Mouse (Mus musculus): ENCODE measurements around the gene Znrf3.
"Not testable (repeated sequence)": the region's sequence is repeated elsewhere in the genome, so short reads cannot be mapped to it uniquely, and the experiment has no call there.

Znrf3 gene

DNA sequence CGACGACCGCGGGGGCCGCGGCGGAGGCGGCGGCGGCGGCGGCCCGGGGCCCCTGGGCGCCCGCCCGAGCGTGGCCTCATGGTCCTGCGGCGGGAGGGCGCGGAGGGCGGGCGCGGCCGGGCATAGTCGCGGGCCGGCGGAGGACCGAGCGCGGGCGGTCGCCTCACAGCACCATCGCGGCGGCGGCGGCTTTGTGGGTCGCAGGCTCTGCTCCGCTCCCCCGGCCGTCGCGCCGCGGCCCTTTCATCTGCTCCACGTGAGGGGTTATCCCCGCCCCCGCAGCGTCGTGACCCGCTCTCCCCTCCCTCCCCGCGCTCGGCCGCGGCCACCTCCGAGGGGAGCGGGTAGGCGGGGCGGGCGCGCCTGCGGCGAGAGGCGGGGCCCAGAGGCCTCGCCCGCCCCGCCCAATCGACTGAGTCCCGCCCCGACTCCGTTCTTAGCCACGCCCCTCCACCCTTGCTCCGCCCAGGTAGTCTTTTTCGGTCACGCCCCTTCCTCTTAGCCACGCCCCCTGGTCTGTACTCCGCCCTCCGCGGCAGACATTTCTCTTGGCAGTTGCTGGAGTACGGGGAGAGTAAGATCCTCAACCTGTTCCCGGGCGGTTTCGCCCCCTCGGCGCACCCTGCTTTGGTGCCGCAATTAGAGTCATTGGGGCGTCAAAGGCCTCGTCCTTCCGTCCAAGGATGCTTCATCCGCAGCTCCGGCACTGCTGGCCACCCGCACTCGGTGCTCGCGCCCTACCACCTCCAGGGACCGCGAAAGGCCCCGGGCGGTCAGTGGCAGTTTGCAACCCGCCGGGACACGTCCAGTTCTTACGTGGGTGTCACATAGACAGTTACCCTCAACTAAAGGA is at the start of gene Znrf3:
Gene Znrf3, minus strand, starts transcription at position 249 of the 853 bp plus-strand sequence.
- peak; percentile 96 for DNase-seq (ENCODE audit: low read depth)

DNA sequence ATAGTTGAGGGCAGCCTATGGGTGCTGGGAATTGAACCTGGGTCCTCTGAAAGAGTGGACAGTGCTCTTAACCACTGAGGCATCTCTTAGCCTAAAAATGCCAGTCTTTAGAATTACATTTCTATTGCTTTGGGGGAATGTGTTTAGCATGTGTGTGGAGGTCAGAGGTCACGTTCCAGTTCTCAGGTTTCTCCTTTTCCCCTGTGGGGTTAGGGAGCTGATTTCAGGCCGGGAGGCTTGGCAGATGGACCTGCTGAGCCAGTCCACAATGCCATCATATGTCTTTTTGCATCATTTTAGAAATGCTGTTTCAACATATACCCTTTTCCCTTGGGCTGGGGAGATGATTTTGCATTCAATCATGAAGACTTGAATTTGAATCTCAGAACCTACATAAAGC is 49.2 kb upstream of the Znrf3 start:
- DNase-seq (ENCODE audit: low read depth), result no peak

DNA sequence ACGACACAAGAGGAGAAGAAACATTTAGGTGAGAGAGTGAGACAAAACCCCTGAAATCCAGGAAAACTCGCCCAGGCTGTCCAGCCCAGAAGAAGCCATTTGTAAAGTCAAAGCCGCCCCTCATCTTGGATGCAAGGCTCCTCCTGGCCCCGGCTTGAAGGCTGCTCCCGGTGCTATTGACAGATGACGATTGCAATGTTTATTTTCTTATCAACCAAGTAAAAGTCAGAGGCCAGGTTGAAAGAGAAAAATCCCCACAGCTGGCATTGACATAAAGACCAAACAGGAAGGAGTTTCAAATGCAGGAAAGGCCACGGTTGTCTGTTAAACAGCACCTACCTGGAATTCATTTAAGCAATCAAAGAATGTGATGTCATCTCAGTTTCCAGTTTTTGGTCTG is 47.3 kb upstream of the Znrf3 start:
- no peak for DNase-seq (ENCODE audit: low read depth)

DNA sequence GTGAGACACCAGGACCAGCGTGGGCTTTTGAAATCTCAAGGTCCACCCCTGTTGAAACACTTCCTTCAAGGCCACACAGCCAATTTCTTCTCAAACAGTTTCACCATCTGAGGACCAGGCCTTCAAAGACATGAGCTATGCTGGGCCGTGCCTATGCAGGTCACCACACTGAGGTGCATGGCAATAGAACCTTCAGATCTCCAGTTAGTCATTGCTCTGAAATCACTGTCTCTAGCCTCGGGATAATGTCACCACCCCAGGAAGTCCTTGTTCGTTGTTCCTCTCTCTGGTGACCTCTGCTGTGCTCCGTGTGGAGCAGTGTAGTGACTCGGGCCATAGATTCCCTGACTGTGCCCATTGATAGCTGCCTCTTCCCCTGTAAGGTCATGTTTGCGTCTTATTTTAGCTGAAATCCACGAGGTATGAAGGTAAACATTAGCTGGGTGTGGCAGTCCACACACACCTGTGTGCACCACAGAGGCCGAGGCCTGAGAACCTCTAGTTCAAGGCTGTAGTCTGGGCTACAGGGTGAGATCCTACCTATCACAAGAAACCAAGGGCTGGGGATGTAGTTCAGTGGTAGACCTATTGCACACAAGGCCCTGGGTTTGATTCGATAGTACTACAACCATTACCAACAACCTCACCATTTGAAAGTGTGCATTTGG is 46.5 kb upstream of the Znrf3 start:
- DNase-seq (ENCODE audit: low read depth), result no peak

DNA sequence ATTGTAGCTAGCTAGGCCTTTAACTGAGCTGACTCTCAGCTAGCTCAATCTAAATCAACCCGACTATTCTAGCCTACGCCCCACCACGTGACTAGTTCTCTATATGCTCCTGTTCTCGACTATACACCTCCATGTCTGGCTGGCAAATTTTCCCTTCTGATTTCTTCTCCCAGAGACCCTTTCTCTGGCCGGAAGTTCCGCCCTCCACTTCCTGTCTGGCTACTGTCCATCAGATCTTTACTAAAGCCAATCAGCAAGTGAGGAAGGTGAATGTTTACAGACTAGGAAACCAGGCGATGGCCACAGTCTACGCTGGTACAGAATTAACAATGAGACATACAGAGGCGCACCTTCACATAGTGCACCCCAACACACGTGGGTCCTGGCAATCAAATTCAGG is 44.8 kb upstream of the Znrf3 start:
- DNase-seq (ENCODE audit: low read depth), result not testable (repeated sequence)

DNA sequence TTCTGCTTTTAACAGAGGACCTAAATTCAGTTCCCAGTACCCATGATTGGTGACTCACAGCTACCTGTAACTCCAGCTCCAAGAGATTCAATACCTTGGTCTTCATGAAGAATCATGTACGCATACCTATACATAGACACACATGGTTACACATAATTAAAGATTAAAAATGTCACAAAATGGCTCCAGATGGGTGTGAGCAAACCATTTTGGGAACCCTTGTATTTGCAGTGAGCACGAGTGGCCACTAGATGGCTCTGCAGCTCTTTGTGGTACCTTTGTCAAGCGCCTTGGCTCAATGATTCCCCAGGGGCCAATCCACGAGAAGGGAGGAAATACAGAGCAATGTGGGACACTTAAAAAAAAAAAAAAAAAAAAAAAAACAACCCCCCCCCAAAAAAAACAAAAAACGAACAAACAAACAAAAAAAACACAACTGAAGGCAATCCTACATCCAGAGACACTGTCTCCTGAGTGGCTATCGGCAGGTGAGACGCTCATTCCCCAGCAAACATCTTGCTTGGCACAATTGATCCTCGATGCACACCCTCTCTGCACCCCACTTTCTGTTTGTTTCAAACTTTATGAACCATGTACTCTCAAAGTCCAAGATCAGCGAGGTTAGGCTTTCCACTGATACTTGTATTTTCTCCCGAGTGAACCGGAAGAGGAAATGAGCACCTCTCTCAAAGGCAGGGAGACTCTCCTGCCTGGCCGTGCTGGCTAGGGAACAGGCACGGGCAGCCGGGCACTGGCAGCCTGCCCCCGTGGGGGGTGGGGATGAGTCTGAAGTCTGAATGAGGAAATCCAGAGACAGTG is 40.8 kb upstream of the Znrf3 start:
- DNase-seq (ENCODE audit: low read depth), result peak; percentile 97

DNA sequence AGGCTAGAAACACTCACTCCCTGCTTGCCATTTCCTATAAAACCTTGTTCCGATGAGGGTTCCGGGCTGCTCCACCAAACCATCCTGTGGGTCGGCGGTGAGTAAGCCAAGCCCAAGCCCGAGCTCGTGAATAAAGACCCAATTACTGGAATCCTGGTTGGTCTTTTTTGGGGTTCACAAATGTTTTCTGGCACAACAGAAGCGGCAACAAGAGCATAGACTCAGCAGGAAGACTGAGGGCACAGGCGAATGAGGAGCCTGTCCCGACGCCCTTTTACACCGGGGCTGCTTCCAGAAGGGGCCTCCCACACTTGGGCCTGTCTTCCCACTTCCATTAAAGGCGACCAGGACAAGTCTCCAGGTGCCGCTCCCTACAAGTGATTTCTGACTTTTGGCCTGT is 37.9 kb upstream of the Znrf3 start:
- no peak for DNase-seq (ENCODE audit: low read depth)

DNA sequence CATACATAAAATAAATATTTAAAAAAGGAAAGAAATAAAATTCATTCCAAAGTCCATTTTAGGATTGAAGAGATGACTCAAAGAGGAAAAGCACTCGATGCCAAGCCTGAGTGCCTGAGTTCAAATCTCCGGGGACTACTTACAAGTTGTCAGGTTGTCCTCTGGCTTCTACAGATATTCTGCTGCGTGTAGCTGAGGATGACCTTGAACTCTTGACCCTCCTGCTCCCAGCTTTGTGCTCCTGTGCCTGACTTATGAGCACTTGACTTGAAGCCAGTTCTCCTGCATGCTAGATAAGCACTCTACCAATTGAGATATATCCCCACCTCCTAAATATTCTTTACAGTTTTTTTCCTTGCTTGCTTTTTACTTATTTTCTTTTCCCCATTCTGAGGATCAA is 34.2 kb upstream of the Znrf3 start:
- no peak for DNase-seq (ENCODE audit: low read depth)

DNA sequence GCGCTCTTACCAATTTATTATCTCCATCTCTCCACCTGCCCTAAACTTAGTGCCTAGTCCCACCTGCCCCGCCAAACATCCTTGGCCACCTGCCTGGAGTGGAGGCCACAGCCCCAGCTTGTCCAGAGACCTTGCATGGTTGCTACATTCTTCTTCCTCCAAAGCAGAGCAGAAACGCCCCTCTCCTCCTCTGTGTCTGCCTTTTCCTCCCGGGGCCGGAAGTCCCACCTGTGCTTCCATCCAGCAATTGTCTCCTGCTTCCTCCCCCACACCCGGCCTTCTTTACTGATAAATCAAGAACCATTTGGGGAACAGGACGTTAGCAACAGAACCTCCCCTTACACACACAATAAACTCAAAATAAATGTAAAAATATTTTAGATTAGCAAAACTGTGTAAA is 33.5 kb upstream of the Znrf3 start:
- DNase-seq (ENCODE audit: low read depth), result no peak

DNA sequence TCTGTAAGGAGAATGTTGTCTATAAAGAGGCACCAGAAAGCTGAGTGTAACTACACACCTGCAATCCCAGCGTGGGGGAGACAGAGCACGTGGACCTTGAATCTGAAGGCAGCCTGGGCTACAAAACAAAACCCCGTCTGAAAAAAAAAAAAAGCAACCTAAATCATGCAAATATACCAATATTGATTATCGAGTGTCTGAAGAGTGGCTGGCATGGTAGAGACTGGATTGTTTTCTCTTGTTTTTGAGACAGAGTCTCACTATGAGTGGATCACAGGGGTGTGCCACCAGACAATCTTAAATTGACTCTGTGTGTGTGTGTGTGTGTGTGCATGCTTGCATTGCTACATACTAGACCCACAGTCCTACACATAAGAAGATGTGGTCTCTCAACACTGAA is 32.2 kb upstream of the Znrf3 start:
- no peak for DNase-seq (ENCODE audit: low read depth)

DNA sequence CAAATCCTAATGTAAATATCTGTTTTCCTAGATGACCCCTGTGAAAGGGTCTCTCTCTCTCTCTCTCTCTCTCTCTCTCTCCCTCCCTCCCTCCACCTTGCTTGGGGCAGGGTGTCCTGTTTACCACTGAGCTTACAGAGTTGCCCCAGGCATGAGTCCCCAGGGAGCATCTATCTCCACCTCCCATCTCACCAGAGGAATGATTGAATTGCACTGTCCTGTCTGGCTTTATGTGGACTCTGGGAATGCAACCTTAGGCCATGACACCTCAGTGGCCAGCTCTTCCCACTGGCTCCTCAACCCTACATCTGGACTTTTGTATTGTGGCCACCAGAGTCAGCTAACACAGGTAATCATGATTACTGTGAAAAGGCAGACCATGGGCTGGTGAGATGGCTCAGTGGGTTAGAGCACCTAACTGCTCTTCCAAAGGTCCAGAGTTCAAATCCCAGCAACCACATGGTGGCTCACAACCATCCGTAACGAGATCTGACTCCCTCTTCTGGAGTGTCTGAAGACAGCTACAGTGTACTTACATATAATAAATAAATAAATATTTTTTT is 31.0 kb upstream of the Znrf3 start:
- not testable (repeated sequence) for DNase-seq (ENCODE audit: low read depth)

DNA sequence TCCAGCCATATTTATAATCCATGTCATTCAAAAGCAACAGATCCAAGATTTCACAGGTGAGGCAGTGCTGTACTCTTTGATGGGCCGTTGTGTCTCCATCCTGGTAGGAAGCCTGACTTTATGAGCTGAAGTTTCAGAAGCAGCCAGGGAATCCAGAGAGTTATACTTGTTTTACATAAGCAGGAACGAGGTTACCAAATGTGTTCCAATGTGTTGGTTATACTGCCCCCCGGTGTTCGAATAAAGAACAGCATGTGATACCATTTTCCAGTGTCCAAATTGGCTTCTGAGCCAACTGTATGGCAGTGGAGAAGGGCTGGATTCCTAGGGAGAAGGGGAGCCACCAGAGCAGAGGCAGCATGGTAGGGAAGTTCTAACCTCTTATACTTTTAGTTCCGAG is 29.5 kb upstream of the Znrf3 start:
- DNase-seq (ENCODE audit: low read depth), result peak; percentile 89

DNA sequence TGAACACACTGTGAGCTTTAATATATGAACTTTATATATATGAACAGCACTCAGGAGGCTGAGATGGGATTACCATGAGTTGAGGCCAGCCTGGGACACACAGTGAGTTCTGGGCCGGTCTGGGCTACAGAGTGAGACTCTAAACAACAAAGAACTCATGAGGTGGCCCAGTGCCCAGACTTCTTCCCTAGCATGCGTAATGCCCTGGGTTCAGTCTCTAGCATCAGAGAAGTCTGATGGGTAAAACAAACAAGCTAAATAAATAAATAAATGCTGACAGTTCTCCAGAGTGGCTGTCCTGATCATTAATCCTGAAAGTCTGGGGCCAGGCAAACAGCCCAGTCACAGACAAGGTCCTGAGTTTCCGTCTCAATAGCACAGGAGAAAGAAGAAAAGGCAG is 25.4 kb upstream of the Znrf3 start:
- no peak for DNase-seq (ENCODE audit: low read depth)

DNA sequence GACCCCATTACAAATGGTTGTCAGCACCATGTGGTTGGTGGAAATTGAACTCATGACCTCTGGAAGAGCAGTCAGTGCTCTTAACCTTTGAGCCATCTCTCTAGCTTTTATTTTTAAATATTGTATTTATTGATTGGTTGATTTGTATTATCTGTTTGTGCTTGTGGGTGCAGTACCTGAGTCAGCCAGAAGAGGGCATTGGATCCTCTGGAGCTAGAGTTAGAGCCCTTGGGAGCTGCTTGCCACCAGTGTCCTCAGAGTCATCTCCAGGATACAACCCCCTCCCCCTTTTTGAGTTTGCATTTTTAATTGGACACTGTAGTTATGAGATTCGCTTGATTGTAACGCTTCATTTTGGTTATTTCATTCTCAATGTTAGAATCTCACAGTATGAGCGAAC is 24.4 kb upstream of the Znrf3 start:
- peak; percentile 79 for DNase-seq (ENCODE audit: low read depth)

DNA sequence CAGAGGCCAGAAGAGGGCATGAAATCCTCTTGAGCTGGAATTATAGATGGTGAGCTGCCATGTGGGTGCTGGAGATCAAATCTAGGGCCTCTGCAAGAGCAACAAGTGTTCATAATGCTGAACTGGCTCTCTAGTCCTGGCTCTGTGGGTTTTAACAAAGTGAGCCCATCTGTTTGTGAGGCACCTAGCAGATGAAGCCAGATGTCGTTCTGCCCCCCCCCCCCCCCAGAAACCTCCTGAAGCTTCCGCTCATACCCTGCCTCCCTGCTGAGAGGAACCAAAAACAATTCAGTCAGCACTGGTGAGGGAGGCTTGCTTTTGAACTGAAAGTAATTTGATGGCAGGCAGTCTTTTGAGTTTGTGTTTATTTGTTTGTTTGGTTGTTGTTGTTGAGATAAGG is 23.8 kb upstream of the Znrf3 start:
- no peak for DNase-seq (ENCODE audit: low read depth)

DNA sequence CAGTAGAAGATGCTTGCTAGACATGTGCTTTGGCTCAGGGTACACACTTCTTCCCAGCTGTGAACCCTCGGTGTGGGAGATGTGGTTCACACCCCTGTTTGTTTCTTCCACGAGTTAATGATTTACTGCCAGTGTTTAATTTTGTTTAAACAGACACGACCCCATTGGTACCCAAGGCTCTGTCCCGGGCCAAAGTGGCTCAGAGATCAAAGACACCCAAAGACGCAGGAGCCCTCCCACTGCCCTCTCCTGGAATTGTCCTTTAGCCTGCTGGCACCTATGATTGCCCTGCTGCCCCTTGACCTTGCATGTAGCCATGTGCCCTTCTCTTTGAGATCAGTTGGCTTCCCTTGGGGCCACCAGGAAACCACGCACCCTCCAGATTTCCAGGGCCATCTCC is 7.3 kb upstream of the Znrf3 start:
- DNase-seq (ENCODE audit: low read depth), result no peak

DNA sequence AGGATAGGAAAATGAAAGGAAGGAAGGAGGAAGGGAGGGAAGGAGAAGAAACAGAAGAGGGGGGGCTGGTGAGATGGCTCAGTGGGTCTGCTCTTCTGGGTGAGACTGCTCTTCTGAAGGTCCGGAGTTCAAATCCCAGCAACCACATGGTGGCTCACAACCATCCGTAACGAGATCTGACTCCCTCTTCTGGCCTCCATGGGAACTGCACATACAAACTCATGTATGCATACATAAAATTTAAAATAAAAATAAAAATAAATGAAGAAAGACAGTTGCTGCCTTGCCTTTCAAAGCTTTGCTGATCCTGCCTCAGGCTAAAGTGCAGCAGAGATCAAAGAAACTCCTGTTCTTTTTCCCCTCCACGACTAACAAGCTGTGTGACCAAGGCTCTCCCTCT is 6.7 kb upstream of the Znrf3 start:
- peak; percentile 54 for DNase-seq (ENCODE audit: low read depth)

DNA sequence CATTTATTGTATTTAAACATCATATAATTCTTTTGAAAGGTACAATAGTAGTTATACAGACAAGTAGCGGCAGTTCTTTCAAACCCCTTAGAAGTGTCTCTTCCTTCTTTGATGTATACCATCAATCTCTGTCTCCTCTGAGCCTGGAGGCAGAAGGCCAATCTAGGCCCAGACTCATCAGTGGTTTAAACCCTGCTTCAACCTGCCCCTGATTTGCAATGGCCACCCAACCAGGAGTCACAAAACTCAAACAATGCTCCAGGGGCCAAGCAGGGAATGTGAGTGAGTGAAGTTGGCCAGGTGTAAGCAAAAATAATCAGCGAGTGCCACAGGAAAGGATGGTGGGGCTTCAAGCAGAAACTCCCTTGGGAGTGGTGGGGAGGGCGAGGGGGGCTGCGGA is 6.1 kb upstream of the Znrf3 start:
- DNase-seq (ENCODE audit: low read depth), result no peak

DNA sequence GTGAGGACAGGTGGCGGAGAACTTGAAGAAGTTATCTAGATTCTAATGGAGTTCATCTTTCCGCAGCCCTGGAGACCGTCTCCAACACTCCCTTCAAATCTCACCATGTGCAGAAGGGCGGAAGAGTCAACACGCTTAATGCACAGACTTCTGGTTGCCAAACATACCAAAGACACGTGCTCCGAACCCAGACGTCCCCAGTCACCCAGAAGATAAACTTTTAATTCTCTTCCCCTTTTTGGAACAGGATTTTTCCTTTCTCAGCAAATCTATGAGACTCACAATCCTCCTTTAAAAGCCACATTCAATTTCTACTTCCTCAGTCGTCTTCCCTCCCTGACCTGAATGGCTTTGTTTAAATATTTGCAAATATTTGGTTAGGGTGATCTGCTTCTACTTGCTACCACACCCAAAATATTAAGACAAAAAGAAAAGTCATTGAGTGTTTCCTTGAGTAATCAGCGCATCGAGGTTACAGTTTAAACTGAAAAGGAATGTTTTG is 856 bp upstream of the Znrf3 start:
- no peak for DNase-seq (ENCODE audit: low read depth)

DNA sequence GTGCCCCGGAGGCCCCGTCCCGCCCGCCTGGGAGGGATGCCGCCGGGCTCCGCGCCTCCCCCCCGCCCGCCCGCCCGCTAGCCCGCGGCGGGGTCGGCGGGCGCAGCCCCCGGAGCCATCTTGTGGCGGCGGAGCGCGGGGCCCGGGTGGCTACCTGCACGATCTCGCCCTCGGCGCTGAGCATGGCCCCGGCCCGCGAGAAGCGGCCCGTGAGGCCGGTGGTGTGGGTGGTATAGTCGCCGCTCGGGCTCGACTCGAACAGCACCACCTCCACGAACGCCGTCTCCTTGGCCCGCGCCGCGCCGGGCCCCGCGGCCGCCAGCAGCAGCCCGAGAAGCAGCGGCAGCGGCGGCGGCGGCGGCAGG is 431 bp downstream of the Znrf3 start:
- no peak for DNase-seq (ENCODE audit: low read depth)

DNA sequence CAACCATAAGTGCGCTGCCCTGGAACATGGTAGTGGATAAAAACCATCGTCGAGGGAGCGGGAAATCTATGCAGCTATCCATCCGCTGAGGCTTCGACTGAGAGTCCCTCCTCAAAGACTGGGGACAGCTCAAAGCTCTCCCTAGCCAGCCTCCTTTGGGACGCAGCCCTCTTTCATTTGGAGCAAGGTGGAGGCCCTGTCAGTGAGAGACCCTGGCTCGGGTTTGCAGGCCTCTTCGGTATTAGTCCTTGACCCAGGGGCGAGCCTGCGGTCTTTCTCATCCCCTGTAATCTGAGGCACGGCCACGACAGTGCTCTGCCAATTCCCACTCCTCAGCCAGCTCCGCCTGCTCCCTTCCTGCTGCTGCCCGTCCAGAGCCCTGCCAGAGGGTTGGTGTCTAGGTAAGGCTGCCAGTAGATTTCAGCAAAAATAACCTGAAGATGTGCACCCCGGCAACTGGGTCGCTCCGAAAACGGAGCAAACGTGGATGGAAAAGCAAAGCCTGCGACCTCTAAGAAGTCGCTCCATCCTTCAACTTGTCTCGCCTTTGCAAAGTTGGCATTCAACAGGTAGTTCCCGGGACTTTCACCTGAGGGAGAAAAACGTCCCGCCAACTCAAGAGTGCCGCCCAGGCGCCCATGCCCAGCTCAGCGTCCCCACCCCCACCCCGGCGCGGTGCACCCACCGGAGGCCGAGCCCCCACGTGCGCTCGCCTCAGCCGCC is 975 bp downstream of the Znrf3 start:
- peak; percentile 64 for DNase-seq (ENCODE audit: low read depth)

DNA sequence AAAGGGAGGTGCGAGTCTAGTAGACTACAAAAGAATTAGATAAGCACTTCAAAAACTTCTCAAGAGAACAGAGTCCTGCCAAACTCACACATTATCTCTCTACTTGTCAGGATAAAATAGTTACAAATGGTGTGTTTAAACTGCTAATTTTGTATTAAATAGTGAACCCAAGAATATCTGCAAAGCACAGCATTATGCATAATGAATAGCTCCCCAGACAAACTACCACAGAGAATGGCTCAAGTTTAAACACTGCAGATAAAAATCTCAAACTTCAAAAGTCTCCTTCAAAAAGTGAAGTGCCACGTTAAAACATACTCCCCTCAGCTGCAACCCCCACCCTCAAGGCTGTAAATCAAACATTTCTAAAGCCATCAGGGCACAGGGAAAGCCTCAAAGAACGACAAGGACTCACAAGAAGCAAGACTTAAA is 2.0 kb downstream of the Znrf3 start:
- DNase-seq (ENCODE audit: low read depth), result no peak

Data from induced T-regulatory cell, adult 2 months (primary cell).